Mouse (Mus musculus): ENCODE measurements around the gene Mapkapk2. TPM values are rescaled to one million over a fixed set of nuclear protein-coding genes. Genes with fewer than 3 reads are reported as not detected.

Mapkapk2 gene
- polyA plus RNA-seq, 1 experiment from 2014 or later: 35.9 TPM

GRCm38 (mm10) chr1:131079762-131080161 is 17.9 kb downstream of the Mapkapk2 start:
- Histone ChIP-seq H3K9ac (ENCODE audit: low read depth, low read length) (no peak overlapping the region), H3K27me3 (replicated peaks; ENCODE audit: control insufficient read depth, insufficient read depth, low read length) (no peaks in the 10 kb centered on the region), H3K27ac (ENCODE audit: low read depth, low read length) (no peak overlapping the region), H3K36me3 (ENCODE audit: control insufficient read depth, insufficient read depth) (no peaks in the 10 kb centered on the region), H3K9me3 (ENCODE audit: control insufficient read depth) (no peaks in the 10 kb centered on the region), H3K4me2 (replicated peaks; ENCODE audit: low read depth) (no peak overlapping the region), H3K4me1 (replicated peaks; ENCODE audit: control insufficient read depth, insufficient read depth, low read length) (peaks cover 25% of the 10 kb centered on the region), H3K4me3 (ENCODE audit: low read depth, low read length) (no peak overlapping the region)
- TF ChIP-seq CTCF (IDR thresholded peaks at IDR 0.05; ENCODE audit: low read depth): peak; percentile 65
- peak; percentile 45 for ATAC-seq
- 21% methylated on average over 4 of the region's 4 CpGs for WGBS

GRCm38 (mm10) chr1:131078761-131079330 is 18.8 kb downstream of the Mapkapk2 start:
- H3K36me3 ChIP-seq (ENCODE audit: control insufficient read depth, insufficient read depth): no peaks in the 10 kb centered on the region
- no peak overlapping the region for H3K27ac ChIP-seq (ENCODE audit: low read depth, low read length)
- no peak for ATAC-seq

GRCm38 (mm10) chr1:131075098-131075791 is 22.4 kb downstream of the Mapkapk2 start:
- no peak for ATAC-seq
- Histone ChIP-seq H3K27ac (ENCODE audit: low read depth, low read length) (no peak overlapping the region), H3K4me1 (replicated peaks; ENCODE audit: control insufficient read depth, insufficient read depth, low read length) (peaks cover 32% of the 10 kb centered on the region), H3K4me3 (ENCODE audit: low read depth, low read length) (no peak overlapping the region), H3K4me2 (replicated peaks; ENCODE audit: low read depth) (no peak overlapping the region), H3K36me3 (ENCODE audit: control insufficient read depth, insufficient read depth) (no peaks in the 10 kb centered on the region), H3K27me3 (replicated peaks; ENCODE audit: control insufficient read depth, insufficient read depth, low read length) (no peaks in the 10 kb centered on the region), H3K9ac (ENCODE audit: low read depth, low read length) (no peak overlapping the region), H3K9me3 (ENCODE audit: control insufficient read depth) (no peaks in the 10 kb centered on the region)
- TF ChIP-seq CTCF (IDR thresholded peaks at IDR 0.05; ENCODE audit: low read depth): no peak
- 78% methylated on average over 7 of the region's 7 CpGs for WGBS

More at GRCm38 (mm10) chr1:131078761-131079330, 18.8 kb downstream of the Mapkapk2 start:
- Histone ChIP-seq H3K9me3 (ENCODE audit: control insufficient read depth) (no peaks in the 10 kb centered on the region), H3K4me2 (replicated peaks; ENCODE audit: low read depth) (no peak overlapping the region), H3K9ac (ENCODE audit: low read depth, low read length) (no peak overlapping the region), H3K4me1 (replicated peaks; ENCODE audit: control insufficient read depth, insufficient read depth, low read length) (peaks cover 18% of the 10 kb centered on the region), H3K27me3 (replicated peaks; ENCODE audit: control insufficient read depth, insufficient read depth, low read length) (no peaks in the 10 kb centered on the region), H3K4me3 (ENCODE audit: low read depth, low read length) (no peak overlapping the region)
- WGBS: 70% methylated on average over 3 of the region's 3 CpGs
- TF ChIP-seq CTCF (IDR thresholded peaks at IDR 0.05; ENCODE audit: low read depth): 0 out of 2 replicates have a peak, but pooled peaks have one; percentile 18

- Histone ChIP-seq H3K4me3 (ENCODE audit: low read depth, low read length) (no peak overlapping the region), H3K9ac (ENCODE audit: low read depth, low read length) (no peak overlapping the region), H3K9me3 (ENCODE audit: control insufficient read depth) (no peaks in the 10 kb centered on the region), H3K27me3 (replicated peaks; ENCODE audit: control insufficient read depth, insufficient read depth, low read length) (no peaks in the 10 kb centered on the region), H3K4me1 (replicated peaks; ENCODE audit: control insufficient read depth, insufficient read depth, low read length) (peaks cover 28% of the 10 kb centered on the region), H3K27ac (ENCODE audit: low read depth, low read length) (no peak overlapping the region), H3K4me2 (replicated peaks; ENCODE audit: low read depth) (no peak overlapping the region), H3K36me3 (ENCODE audit: control insufficient read depth, insufficient read depth) (no peaks in the 10 kb centered on the region)
- no peak for TF ChIP-seq CTCF (IDR thresholded peaks at IDR 0.05; ENCODE audit: low read depth)
- WGBS: 65% methylated on average over 8 of the region's 8 CpGs
- no peak for ATAC-seq
Measured at GRCm38 (mm10) chr1:131074524-131074938, 23.1 kb downstream of the Mapkapk2 start.

GRCm38 (mm10) chr1:131072376-131072990 is 25.1 kb downstream of the Mapkapk2 start:
- peak overlapping the region; percentile 67 for H3K27ac ChIP-seq (ENCODE audit: low read depth, low read length)
- WGBS: 51% methylated on average over 7 of the region's 7 CpGs

GRCm38 (mm10) chr1:131069010-131069409 is 28.6 kb downstream of the Mapkapk2 start:
- peaks cover 20% of the 10 kb centered on the region for H3K4me1 ChIP-seq (replicated peaks; ENCODE audit: control insufficient read depth, insufficient read depth, low read length)
- H3K36me3 ChIP-seq (ENCODE audit: control insufficient read depth, insufficient read depth): no peaks in the 10 kb centered on the region
- H3K4me3 ChIP-seq (ENCODE audit: low read depth, low read length): no peak overlapping the region
- ATAC-seq: no peak
- H3K9ac ChIP-seq (ENCODE audit: low read depth, low read length): no peak overlapping the region
- H3K4me2 ChIP-seq (replicated peaks; ENCODE audit: low read depth): no peak overlapping the region
- no peak overlapping the region for H3K27ac ChIP-seq (ENCODE audit: low read depth, low read length)
- TF ChIP-seq CTCF (IDR thresholded peaks at IDR 0.05; ENCODE audit: low read depth): no peak
- WGBS: 83% methylated on average over 7 of the region's 7 CpGs
- H3K9me3 ChIP-seq (ENCODE audit: control insufficient read depth): no peaks in the 10 kb centered on the region
- no peaks in the 10 kb centered on the region for H3K27me3 ChIP-seq (replicated peaks; ENCODE audit: control insufficient read depth, insufficient read depth, low read length)

More at GRCm38 (mm10) chr1:131072376-131072990, 25.1 kb downstream of the Mapkapk2 start:
- Histone ChIP-seq H3K4me1 (replicated peaks; ENCODE audit: control insufficient read depth, insufficient read depth, low read length) (peaks cover 23% of the 10 kb centered on the region), H3K36me3 (ENCODE audit: control insufficient read depth, insufficient read depth) (no peaks in the 10 kb centered on the region), H3K4me2 (replicated peaks; ENCODE audit: low read depth) (0 out of 2 replicates have a peak overlapping the region, but pooled peaks have one; percentile 21), H3K4me3 (ENCODE audit: low read depth, low read length) (no peak overlapping the region), H3K9ac (ENCODE audit: low read depth, low read length) (no peak overlapping the region), H3K27me3 (replicated peaks; ENCODE audit: control insufficient read depth, insufficient read depth, low read length) (no peaks in the 10 kb centered on the region), H3K9me3 (ENCODE audit: control insufficient read depth) (no peaks in the 10 kb centered on the region)
- no peak for TF ChIP-seq CTCF (IDR thresholded peaks at IDR 0.05; ENCODE audit: low read depth)
- peak; percentile 88 for ATAC-seq

Data from intestine, postnatal 0 days (tissue).